Mouse (Mus musculus) heart, embryonic 11.5 days (tissue): ENCODE results near the gene Imp4. TPM values are rescaled to one million over a fixed set of nuclear protein-coding genes. Genes with fewer than 3 reads are reported as not detected.
"Not testable (repeated sequence)": the region's sequence is repeated elsewhere in the genome, so short reads cannot be mapped to it uniquely, and the experiment has no call there.

ENCODE experiments used
- ATAC-seq: fragments of 200-750 bp; cut with Nextera tagmentation; replicated peaks from 2 replicates; pipeline ENCODE4 v1.8.0; 2017; ENCODE audit warnings: moderate library complexity; ENCODE audit not compliant: insufficient number of reproducible peaks, low FRiP score, low TSS enrichment
- H3K27ac ChIP-seq: fragments of 300-500 bp; sonication (generic); 2 replicates; pipeline ENCODE4 v1.5.1; 2014; ENCODE audit warnings: mild to moderate bottlenecking, low read depth, low read length
- H3K27me3 ChIP-seq: fragments of 300-500 bp; sonication (generic); 2 replicates; pipeline ENCODE4 v1.6.1; 2014; ENCODE audit warnings: mild to moderate bottlenecking, low read length, mixed read lengths; ENCODE audit not compliant: control insufficient read depth, insufficient read depth
- H3K36me3 ChIP-seq: fragments of 300-500 bp; sonication (generic); 2 replicates; pipeline ENCODE4 v1.6.1; 2014; ENCODE audit warnings: mild to moderate bottlenecking, low read length, moderate library complexity, mixed read lengths; ENCODE audit not compliant: control insufficient read depth, insufficient read depth
- H3K4me1 ChIP-seq: fragments of 300-500 bp; sonication (generic); 2 replicates; pipeline ENCODE4 v1.6.1; 2014; ENCODE audit warnings: low read length; ENCODE audit not compliant: control insufficient read depth, insufficient read depth
- H3K4me2 ChIP-seq: fragments of 300-500 bp; sonication (generic); 2 replicates; pipeline ENCODE4 v1.6.1; 2014; ENCODE audit warnings: mild to moderate bottlenecking, moderate library complexity
- H3K4me3 ChIP-seq: fragments of 300-500 bp; sonication (generic); 2 replicates; pipeline ENCODE4 v1.5.1; 2014; ENCODE audit warnings: low read depth, low read length
- H3K9ac ChIP-seq: fragments of 300-500 bp; sonication (generic); 2 replicates; pipeline ENCODE4 v1.6.1; 2014; ENCODE audit warnings: mild to moderate bottlenecking, low read depth, low read length, moderate library complexity
- H3K9me3 ChIP-seq: fragments of 300-500 bp; sonication (generic); replicated peaks from 2 replicates; pipeline ENCODE4 v1.6.1; 2016; ENCODE audit warnings: low read length; ENCODE audit not compliant: control insufficient read depth
- WGBS: fragments of 180-500 bp; shearing (Covaris S2); extraction: QIAGEN DNeasy Blood & Tissue Kit; methylation state at CpG from one replicate; pipeline ENCODE4 v1.1.7; 2014; ENCODE audit not compliant: insufficient replicate concordance; 5-methylcytosine and 5-hydroxymethylcytosine counted together
- polyA plus RNA-seq: library from polyadenylated mRNA; unstranded; fragments of >200 nt; fragmentation: Nextera tagmentation; extraction: Ambion mirVana; gene quantifications from 2 replicates; pipeline ENCODE4 v1.2.1, GENCODE M21; 2014

The Imp4 gene
- polyA plus RNA-seq, 1 experiment from 2014 or later = 73.0 TPM

DNA sequence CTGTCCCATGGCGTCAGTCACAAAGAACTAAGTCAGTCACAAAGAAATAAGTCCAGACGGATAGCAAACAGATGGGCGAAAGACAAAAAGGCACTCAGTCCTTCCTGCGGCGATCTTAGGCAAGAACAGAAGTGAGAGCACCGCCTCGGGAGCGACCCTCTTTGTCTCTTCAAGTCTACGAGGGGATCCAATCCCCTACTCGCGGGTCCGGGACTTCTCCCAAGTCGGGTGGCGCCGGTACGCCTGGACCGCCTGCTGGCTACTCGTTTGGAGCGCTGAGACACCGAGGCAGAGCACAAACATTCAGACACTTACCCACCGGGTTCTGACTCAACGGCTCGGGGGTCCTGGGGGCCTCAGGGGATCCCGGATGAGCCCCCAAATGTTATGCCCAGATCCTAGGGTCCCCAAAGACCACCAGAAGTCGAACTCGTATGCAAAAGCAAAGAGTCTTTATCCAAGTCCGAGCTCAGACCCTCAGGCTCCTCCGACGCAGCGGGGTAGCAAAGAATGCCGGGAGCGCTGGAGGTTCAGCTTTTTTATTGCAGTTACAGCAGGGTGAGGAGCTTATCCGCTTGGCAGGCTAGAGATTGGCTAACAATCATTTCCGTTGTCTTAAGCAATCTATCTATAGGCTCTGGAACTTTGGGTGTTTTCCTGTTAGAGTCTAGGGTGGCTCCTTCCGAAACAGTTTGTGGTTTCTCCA, 6.7 kb upstream of the Imp4 start:
- WGBS = 11% methylated on average over 35 of the region's 35 CpGs
- H3K4me2 ChIP-seq = peak overlapping the region; percentile 71
- no peak for ATAC-seq

DNA sequence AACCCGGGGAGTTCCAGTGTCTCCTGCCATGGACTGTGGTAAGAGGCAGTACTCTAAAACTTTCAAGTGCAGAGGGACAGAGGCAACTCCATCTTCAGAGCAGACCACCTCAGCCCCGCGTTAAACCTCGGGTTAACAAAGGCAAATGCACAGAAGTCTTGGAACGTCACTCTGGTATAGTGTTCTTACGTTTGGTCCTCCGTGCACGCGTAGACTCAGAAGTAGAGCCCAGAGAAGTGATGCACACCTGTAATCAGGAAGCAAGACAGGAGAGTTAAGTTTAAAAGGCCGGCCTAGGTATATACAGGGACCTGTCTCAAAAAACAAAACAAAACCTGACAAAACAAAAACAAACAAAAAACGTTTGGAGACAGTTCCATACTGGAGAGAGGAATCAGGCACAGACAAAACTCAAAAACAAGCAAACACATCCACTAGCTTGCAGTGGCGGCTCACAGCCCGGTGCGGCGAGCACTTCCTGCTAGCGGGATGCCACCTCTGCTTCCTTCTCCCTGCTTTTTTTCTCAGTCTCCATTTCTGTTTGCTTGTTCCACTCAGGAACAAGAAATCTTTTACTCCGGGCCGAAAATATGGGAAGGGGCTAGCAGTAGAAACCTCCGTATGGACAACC, 5.6 kb upstream of the Imp4 start:
- peak overlapping the region; percentile 79 for H3K9ac ChIP-seq
- no peak for ATAC-seq
- no peaks in the 10 kb centered on the region for H3K27me3 ChIP-seq
- H3K27ac ChIP-seq = peak overlapping the region; percentile 54
- peaks cover 15% of the 10 kb centered on the region for H3K9me3 ChIP-seq
- H3K4me3 ChIP-seq = peak overlapping the region; percentile 67
- WGBS = 16% methylated on average over 19 of the region's 19 CpGs
- H3K4me2 ChIP-seq = peak overlapping the region; percentile 71
- peaks cover 6% of the 10 kb centered on the region for H3K4me1 ChIP-seq
- peaks cover 2% of the 10 kb centered on the region; the same call in 1 of the 2 replicates for H3K36me3 ChIP-seq

More for the DNA sequence above, 6.7 kb upstream of the Imp4 start:
- Histone ChIP-seq H3K27me3 (no peaks in the 10 kb centered on the region), H3K4me1 (peaks cover 4% of the 10 kb centered on the region), H3K36me3 (peaks cover 2% of the 10 kb centered on the region; the same call in 1 of the 2 replicates), H3K27ac (0 out of 2 replicates have a peak overlapping the region, but pooled peaks have one; percentile 36), H3K4me3 (peak overlapping the region; percentile 33), H3K9ac (peak overlapping the region; percentile 74), H3K9me3 (peaks cover 15% of the 10 kb centered on the region)

GRCm38 (mm10) chr1:34434660-34435160, 4.9 kb upstream of the Imp4 start:
- peak overlapping the region; percentile 79 for H3K9ac ChIP-seq
- H3K4me3 ChIP-seq = peak overlapping the region; percentile 67
- H3K36me3 ChIP-seq = peaks cover 2% of the 10 kb centered on the region; the same call in 1 of the 2 replicates
- H3K4me1 ChIP-seq = peaks cover 6% of the 10 kb centered on the region
- ATAC-seq = peak; percentile 29
- H3K4me2 ChIP-seq = peak overlapping the region; percentile 71
- H3K9me3 ChIP-seq = peaks cover 15% of the 10 kb centered on the region
- H3K27me3 ChIP-seq = no peaks in the 10 kb centered on the region
- peak overlapping the region; percentile 85 for H3K27ac ChIP-seq
- under 1% methylated on average over 30 of the region's 30 CpGs for WGBS

GRCm38 (mm10) chr1:34435371-34436120, 4.1 kb upstream of the Imp4 start:
- H3K4me3 ChIP-seq = peak overlapping the region; percentile 67
- no peak for ATAC-seq
- H3K36me3 ChIP-seq = no peaks in the 10 kb centered on the region; the same call in 1 of the 2 replicates
- peak overlapping the region; percentile 79 for H3K9ac ChIP-seq
- no peaks in the 10 kb centered on the region for H3K27me3 ChIP-seq
- peaks cover 6% of the 10 kb centered on the region for H3K4me1 ChIP-seq
- 28% methylated on average over 8 of the region's 8 CpGs for WGBS
- peak overlapping the region; percentile 71 for H3K4me2 ChIP-seq
- H3K9me3 ChIP-seq = peaks cover 14% of the 10 kb centered on the region
- H3K27ac ChIP-seq = peak overlapping the region; percentile 85

DNA sequence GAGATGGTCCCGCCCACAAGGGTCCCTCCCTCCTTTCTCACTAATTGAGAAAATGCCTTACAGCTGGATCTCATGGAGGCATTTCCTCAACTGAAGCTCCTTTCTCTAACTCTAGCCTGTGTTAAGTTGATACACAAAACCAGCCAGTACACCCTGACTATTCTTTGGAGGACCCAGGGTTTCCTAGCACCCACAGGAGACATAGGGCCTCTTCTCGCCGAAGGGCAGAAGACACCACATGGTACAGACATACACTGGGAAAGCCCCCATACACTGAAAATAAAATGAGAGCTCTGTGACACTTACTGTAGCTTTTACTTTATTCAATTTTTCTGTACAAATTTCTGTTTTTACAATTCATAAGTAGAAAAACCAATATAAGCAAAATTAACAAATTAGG, 3.3 kb upstream of the Imp4 start:
- 86% methylated on average over 3 of the region's 3 CpGs for WGBS
- ATAC-seq = no peak

GRCm38 (mm10) chr1:34437366-34437765, 2.3 kb upstream of the Imp4 start:
- H3K4me1 ChIP-seq, H3K27me3 ChIP-seq, ATAC-seq, H3K4me3 ChIP-seq, H3K27ac ChIP-seq, H3K9me3 ChIP-seq, H3K4me2 ChIP-seq, H3K36me3 ChIP-seq, H3K9ac ChIP-seq: not testable (repeated sequence)
- WGBS = 91% methylated on average over 8 of the region's 8 CpGs

More for the DNA sequence above, 3.3 kb upstream of the Imp4 start:
- H3K27ac ChIP-seq = no peak overlapping the region
- H3K9ac ChIP-seq = no peak overlapping the region
- no peak overlapping the region for H3K4me3 ChIP-seq
- peaks cover 8% of the 10 kb centered on the region for H3K9me3 ChIP-seq
- H3K27me3 ChIP-seq = no peaks in the 10 kb centered on the region
- no peaks in the 10 kb centered on the region; the same call in 1 of the 2 replicates for H3K36me3 ChIP-seq
- H3K4me2 ChIP-seq = no peak overlapping the region
- peaks cover 6% of the 10 kb centered on the region for H3K4me1 ChIP-seq

DNA sequence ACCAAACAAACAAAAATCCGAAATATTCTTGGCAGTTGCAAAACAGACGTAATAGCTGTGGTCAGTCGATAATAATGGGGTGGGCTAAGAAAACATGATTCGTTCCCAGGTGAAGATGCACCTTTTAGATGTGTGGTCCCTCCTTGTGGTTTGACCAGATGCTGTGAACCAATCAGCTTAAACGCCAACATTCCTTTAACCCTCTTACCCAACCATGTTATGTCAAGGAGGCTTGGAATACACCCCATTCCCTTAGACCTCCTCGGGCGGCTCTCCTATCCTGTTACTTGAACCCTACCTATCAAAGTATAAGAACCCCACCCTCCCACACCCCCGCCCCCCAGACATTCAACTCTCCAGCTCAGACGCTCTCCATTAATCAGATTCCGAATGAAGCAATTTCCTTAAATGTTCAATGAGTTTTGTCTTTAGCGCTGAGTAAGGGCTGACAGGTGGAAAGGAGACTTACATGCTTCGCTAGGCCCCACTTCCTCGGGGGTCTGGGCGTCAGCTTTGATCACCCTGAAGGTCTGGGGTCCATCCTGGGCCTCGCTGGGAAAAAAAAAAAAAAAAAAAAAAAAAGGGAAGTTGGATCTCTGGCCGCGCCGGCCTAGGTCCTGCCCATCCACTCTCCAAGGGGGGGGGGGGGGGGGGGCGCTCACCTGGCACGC, 1.1 kb upstream of the Imp4 start:
- peaks cover 8% of the 10 kb centered on the region for H3K36me3 ChIP-seq
- peak overlapping the region; percentile 75 for H3K4me2 ChIP-seq
- no peaks in the 10 kb centered on the region for H3K9me3 ChIP-seq
- peak overlapping the region; percentile 84 for H3K4me3 ChIP-seq
- no peak for ATAC-seq
- H3K4me1 ChIP-seq = peaks cover 6% of the 10 kb centered on the region
- no peaks in the 10 kb centered on the region for H3K27me3 ChIP-seq
- peak overlapping the region; percentile 67 for H3K9ac ChIP-seq
- no peak overlapping the region for H3K27ac ChIP-seq
- WGBS = 39% methylated on average over 15 of the region's 20 CpGs
